Mouse (Mus musculus) cerebellum, adult 2 months (tissue): Measurements from ENCODE around the gene Susd4.

Experiments used
- CTCF ChIP-seq: fragments of 200-500 bp; IDR thresholded peaks from 2 replicates; pipeline ENCODE4 v1.5.1; 2011; ENCODE audit warnings: low read depth, mild to moderate bottlenecking, control low read depth, low read length, moderate library complexity, borderline replicate concordance; ENCODE audit not compliant: insufficient read depth
- POLR2A ChIP-seq: fragments of 200-500 bp; IDR thresholded peaks from 2 replicates; pipeline ENCODE4 v1.6.1; 2011; ENCODE audit warnings: low read length, control low read depth, borderline replicate concordance; ENCODE audit not compliant: insufficient read depth

- TF ChIP-seq CTCF (no peak), POLR2A (no peak)
These were observed 14.6 kb downstream of the Susd4 start for GRCm38 (mm10) chr1:182778225-182778624.
